12 mouse cellular contexts compared by ENCODE assay signal in genomic region chr11:114934144-114934543, GRCm38 (mm10).
DNase-seq lines count a peak whose midpoint lies in the region.
"Had no signal": no experiment of that assay in that cellular context is flagged by ENCODE, and none has a peak within 500 bp of the region (broad histone marks: within the 10 kb centered on the region; RNA-seq: fewer than 3 reads in every experiment).

Gene Cd300lb, minus strand, starts transcription at chr11:114934386.

- peak; percentile 29 for DNase-seq in cerebellum, adult 11-12 months
- DNase-seq in cerebellum, adult 9-11 months: no peak
- peak; percentile 37 for DNase-seq in lung, postnatal 36 days
- DNase-seq in lung, postnatal 14 days: no peak
- peak; percentile 21 for DNase-seq in induced T-regulatory cell, adult 2 months (ENCODE audit: low read depth)
- no peak for DNase-seq in testis, postnatal 14 days (ENCODE audit: low spot score)
- no peak for DNase-seq in thymus, postnatal 10 days (ENCODE audit: low spot score in 2 of 2)
- no peak for DNase-seq in left cerebral cortex, adult 11 months (ENCODE audit: low spot score)
- DNase-seq: adrenal gland, adult 8-10 months; gastrocnemius, postnatal 10 days; kidney, postnatal 10 days; right cerebral cortex, postnatal 4 days had no signal

Comparison
In these comparisons a context has a peak if more than half of its experiments do, and no peak if none do; other contexts are left out.
1. DNase-seq: peak in cerebellum, adult 11-12 months (single experiment), lung, postnatal 36 days (single experiment) and induced T-regulatory cell, adult 2 months (single experiment); none in cerebellum, adult 9-11 months (single experiment), lung, postnatal 14 days (single experiment), testis, postnatal 14 days (single experiment), thymus, postnatal 10 days (0 of 2) and left cerebral cortex, adult 11 months (single experiment).